ENCODE assay signal across 8 mouse cellular contexts in genomic region chr11:73176186-73176585, GRCm38 (mm10). TPM values are rescaled to one million over a fixed set of nuclear protein-coding genes. Genes with fewer than 3 reads are reported as not detected.
DNase-seq lines count a peak whose midpoint lies in the region; ATAC-seq lines count a peak whose summit lies in the region.

No protein-coding gene starts in this region.

- H3K4me3 ChIP-seq in kidney, embryonic 14.5 days (ENCODE audit: low read length): peak overlapping the region; percentile 98
- H3K4me3 ChIP-seq in hindbrain, embryonic 11.5 days (ENCODE audit: low read depth, low read length): peak overlapping the region; percentile 78
- peak overlapping the region; percentile 96 for H3K4me3 ChIP-seq in midbrain, embryonic 13.5 days (replicated peaks)

- H3K4me1 ChIP-seq in kidney, embryonic 14.5 days (ENCODE audit: control insufficient read depth, insufficient read depth, low read length): peaks cover 27% of the 10 kb centered on the region
- H3K4me1 ChIP-seq in hindbrain, embryonic 11.5 days (replicated peaks; ENCODE audit: control insufficient read depth, insufficient read depth, low read length): peaks cover 2% of the 10 kb centered on the region
- peaks cover 42% of the 10 kb centered on the region for H3K4me1 ChIP-seq in midbrain, embryonic 13.5 days (replicated peaks)

- H3K9ac ChIP-seq in kidney, embryonic 14.5 days (ENCODE audit: low read depth, low read length): peak overlapping the region; percentile 92
- peak overlapping the region; percentile 77 for H3K9ac ChIP-seq in hindbrain, embryonic 11.5 days (ENCODE audit: low read depth, low read length)
- H3K9ac ChIP-seq in midbrain, embryonic 13.5 days (replicated peaks): peak overlapping the region; percentile 95

- ATAC-seq in kidney, embryonic 14.5 days (ENCODE audit: low FRiP score, low TSS enrichment): no peak
- ATAC-seq in hindbrain, embryonic 11.5 days (ENCODE audit: low FRiP score): no peak
- ATAC-seq in midbrain, embryonic 13.5 days: no peak
- no peak for ATAC-seq in cerebellum, adult (ENCODE audit: insufficient number of reproducible peaks, low FRiP score, low TSS enrichment)

- no peaks in the 10 kb centered on the region for H3K9me3 ChIP-seq in kidney, embryonic 14.5 days (ENCODE audit: control insufficient read depth, low read length)
- H3K9me3 ChIP-seq in hindbrain, embryonic 11.5 days (ENCODE audit: control insufficient read depth, low read length): no peaks in the 10 kb centered on the region
- H3K9me3 ChIP-seq in midbrain, embryonic 13.5 days: no peaks in the 10 kb centered on the region

- intact Hi-C loops in left cerebral cortex, postnatal 36 days (cut with DNase I): loop anchor here (1.0 kb wide), 1 partner anchor 1195 kb away; no protein-coding TSS in a partner anchor

- H3K36me3 ChIP-seq in kidney, embryonic 14.5 days (ENCODE audit: control insufficient read depth, insufficient read depth, low read length): peaks cover 15% of the 10 kb centered on the region
- no peaks in the 10 kb centered on the region for H3K36me3 ChIP-seq in hindbrain, embryonic 11.5 days (ENCODE audit: control insufficient read depth, insufficient read depth, low read length)
- H3K36me3 ChIP-seq in midbrain, embryonic 13.5 days: peaks cover 37% of the 10 kb centered on the region

- no peak for DNase-seq in kidney, adult 9 months
- peak; percentile 18 for DNase-seq in R1 (ENCODE audit: low read depth, low spot score)
- no peak for DNase-seq in hindbrain, embryonic 11.5 days (ENCODE audit: low spot score)
- no peak for DNase-seq in left cerebral cortex, postnatal 36 days (ENCODE audit: low spot score in 2 of 2)
- DNase-seq in thymus, adult 18-20 months: no peak

- peak overlapping the region; percentile 88 for H3K27ac ChIP-seq in kidney, embryonic 14.5 days (ENCODE audit: low read depth, low read length)
- no peak overlapping the region; the same call in 1 of the 2 replicates for H3K27ac ChIP-seq in hindbrain, embryonic 11.5 days (ENCODE audit: low read depth, low read length)
- H3K27ac ChIP-seq in midbrain, embryonic 13.5 days: peak overlapping the region; percentile 86

- WGBS in kidney, embryonic 14.5 days: 1% methylated on average over 15 of the region's 15 CpGs
- under 1% methylated on average over 15 of the region's 15 CpGs for WGBS in hindbrain, embryonic 11.5 days
- WGBS in midbrain, embryonic 13.5 days: 2% methylated on average over 14 of the region's 15 CpGs

- peak overlapping the region; percentile 82 for H3K4me2 ChIP-seq in kidney, embryonic 14.5 days (replicated peaks; ENCODE audit: low read depth, low read length)
- H3K4me2 ChIP-seq in hindbrain, embryonic 11.5 days (replicated peaks; ENCODE audit: low read depth, low read length): peak overlapping the region; percentile 46
- peak overlapping the region; percentile 81 for H3K4me2 ChIP-seq in midbrain, embryonic 13.5 days (replicated peaks)

- no peaks in the 10 kb centered on the region for H3K27me3 ChIP-seq in kidney, embryonic 14.5 days (ENCODE audit: control insufficient read depth, insufficient read depth, low read length)
- no peaks in the 10 kb centered on the region for H3K27me3 ChIP-seq in hindbrain, embryonic 11.5 days (ENCODE audit: control insufficient read depth, insufficient read depth, low read length)
- H3K27me3 ChIP-seq in midbrain, embryonic 13.5 days: no peaks in the 10 kb centered on the region

RNA-seq across cellular contexts. Expression of gene Emc6, which starts 0.7 kb away (rescaled TPM):
- polyA plus RNA-seq in kidney, embryonic 14.5 days (2014; fragmentation: Nextera tagmentation; extraction: Ambion mirVana): 134 and 156 TPM in 2 replicates
- polyA plus RNA-seq in hindbrain, embryonic 11.5 days (2014; fragmentation: Nextera tagmentation; extraction: Ambion mirVana): 132 and 134 TPM in 2 replicates
- polyA plus RNA-seq in midbrain, embryonic 13.5 days (2015; fragmentation: Nextera tagmentation; extraction: Ambion mirVana): 122 and 123 TPM in 2 replicates
- 10 to 100 TPM; 54.4 to 58.8 TPM for total RNA-seq in left cerebral cortex, postnatal 36 days (2021)

RNA-seq across cellular contexts. Expression of gene Tax1bp3, which starts 0.7 kb away (rescaled TPM):
- 195 and 209 TPM in 2 replicates for polyA plus RNA-seq in kidney, embryonic 14.5 days (2014; fragmentation: Nextera tagmentation; extraction: Ambion mirVana)
- 221 and 223 TPM in 2 replicates for polyA plus RNA-seq in hindbrain, embryonic 11.5 days (2014; fragmentation: Nextera tagmentation; extraction: Ambion mirVana)
- polyA plus RNA-seq in midbrain, embryonic 13.5 days (2015; fragmentation: Nextera tagmentation; extraction: Ambion mirVana): 193 and 195 TPM in 2 replicates
- total RNA-seq in left cerebral cortex, postnatal 36 days (2021): 1 to 10 TPM; 6.9 to 9.3 TPM

RNA-seq across cellular contexts. Expression of gene P2rx5, which starts 16.0 kb away (rescaled TPM):
- polyA plus RNA-seq in kidney, embryonic 14.5 days (2014; fragmentation: Nextera tagmentation; extraction: Ambion mirVana): 0.34 TPM in 1 of 2 replicates, not detected in the other
- polyA plus RNA-seq in hindbrain, embryonic 11.5 days (2014; fragmentation: Nextera tagmentation; extraction: Ambion mirVana): 0.45 TPM in 2 replicates
- polyA plus RNA-seq in midbrain, embryonic 13.5 days (2015; fragmentation: Nextera tagmentation; extraction: Ambion mirVana): 0.20 and 0.31 TPM in 2 replicates
- under 1 TPM; 0.54 to 0.72 TPM for total RNA-seq in left cerebral cortex, postnatal 36 days (2021)

RNA-seq across cellular contexts. Expression of gene Ctns, which starts 22.7 kb away (rescaled TPM):
- polyA plus RNA-seq in kidney, embryonic 14.5 days (2014; fragmentation: Nextera tagmentation; extraction: Ambion mirVana): 15.3 and 19.5 TPM in 2 replicates
- 19.1 and 25.2 TPM in 2 replicates for polyA plus RNA-seq in hindbrain, embryonic 11.5 days (2014; fragmentation: Nextera tagmentation; extraction: Ambion mirVana)
- polyA plus RNA-seq in midbrain, embryonic 13.5 days (2015; fragmentation: Nextera tagmentation; extraction: Ambion mirVana): 21.1 and 22.1 TPM in 2 replicates
- 10 to 100 TPM; 15.4 to 24.9 TPM for total RNA-seq in left cerebral cortex, postnatal 36 days (2021)

RNA-seq across cellular contexts. Expression of gene Shpk, which starts 23.1 kb away (rescaled TPM):
- 0.77 and 1.1 TPM in 2 replicates for polyA plus RNA-seq in kidney, embryonic 14.5 days (2014; fragmentation: Nextera tagmentation; extraction: Ambion mirVana)
- 0.99 and 1.2 TPM in 2 replicates for polyA plus RNA-seq in hindbrain, embryonic 11.5 days (2014; fragmentation: Nextera tagmentation; extraction: Ambion mirVana)
- polyA plus RNA-seq in midbrain, embryonic 13.5 days (2015; fragmentation: Nextera tagmentation; extraction: Ambion mirVana): 1.7 and 1.8 TPM in 2 replicates
- total RNA-seq in left cerebral cortex, postnatal 36 days (2021): 1 to 10 TPM; 3.1 TPM
